Mouse (Mus musculus): ENCODE results near the gene Irs3. TPM values are rescaled to one million over a fixed set of nuclear protein-coding genes. Genes with fewer than 3 reads are reported as not detected.

The Irs3 gene
- polyA plus RNA-seq, 1 experiment from 2014 or later: 0.20 TPM

DNA sequence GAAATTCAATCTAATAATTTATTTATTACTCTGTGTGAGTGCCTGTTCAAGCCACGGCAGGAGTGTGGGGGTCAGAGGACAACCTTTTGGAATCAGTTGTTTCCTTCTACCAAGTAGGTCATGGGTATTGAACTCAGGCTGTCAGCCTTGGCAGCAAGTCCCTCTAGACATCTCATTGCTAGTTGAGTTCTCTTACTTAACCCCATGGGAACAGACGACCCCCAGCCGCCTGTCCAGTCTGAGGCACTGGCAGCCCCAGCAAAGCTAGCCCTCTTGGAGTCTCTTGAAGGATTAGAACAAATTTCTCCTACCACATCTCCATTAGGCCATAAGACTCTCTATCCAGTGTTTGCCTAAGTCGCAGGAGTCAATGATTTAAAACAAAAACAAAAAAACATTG, 34.2 kb upstream of the Irs3 start:
- no peak for ATAC-seq (ENCODE audit: insufficient number of reproducible peaks, low FRiP score)
- peaks cover 21% of the 10 kb centered on the region for H3K4me1 ChIP-seq (replicated peaks)
- H3K27ac ChIP-seq (ENCODE audit: poor library complexity, severe bottlenecking): no peak overlapping the region
- WGBS: 85% methylated on average over 4 of the region's 4 CpGs
- no peak overlapping the region for H3K4me3 ChIP-seq
- no peaks in the 10 kb centered on the region for H3K27me3 ChIP-seq (replicated peaks)
- no peak overlapping the region for H3K4me2 ChIP-seq
- peaks cover 7% of the 10 kb centered on the region; the same call in 1 of the 2 replicates for H3K36me3 ChIP-seq
- H3K9ac ChIP-seq: no peak overlapping the region
- H3K9me3 ChIP-seq (replicated peaks): no peaks in the 10 kb centered on the region

DNA sequence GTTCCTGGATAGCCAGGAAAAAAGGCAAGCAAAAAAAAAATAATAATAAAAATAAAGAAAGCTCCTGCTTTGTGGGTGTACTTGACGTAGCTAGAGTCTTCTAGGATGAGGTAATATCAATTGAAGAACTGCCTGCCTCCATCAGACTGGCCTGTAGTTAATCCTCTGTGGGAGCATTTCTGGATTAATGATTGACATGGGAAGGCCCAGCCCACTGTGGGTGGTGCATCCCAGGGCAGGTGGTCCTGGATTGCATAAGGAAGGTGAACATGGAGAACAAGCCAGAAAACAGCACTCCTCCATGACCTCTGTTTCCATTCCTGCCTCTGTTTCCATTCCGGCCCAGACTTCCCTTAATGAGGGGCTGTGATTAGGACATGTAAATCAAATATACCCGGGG, 33.2 kb upstream of the Irs3 start:
- Histone ChIP-seq H3K9me3 (replicated peaks) (no peaks in the 10 kb centered on the region), H3K36me3 (peaks cover 7% of the 10 kb centered on the region; the same call in 1 of the 2 replicates), H3K27ac (ENCODE audit: poor library complexity, severe bottlenecking) (no peak overlapping the region), H3K9ac (no peak overlapping the region), H3K27me3 (replicated peaks) (no peaks in the 10 kb centered on the region), H3K4me1 (replicated peaks) (peaks cover 20% of the 10 kb centered on the region), H3K4me3 (no peak overlapping the region), H3K4me2 (no peak overlapping the region)
- no peak for ATAC-seq (ENCODE audit: insufficient number of reproducible peaks, low FRiP score)
- 85% methylated on average over 3 of the region's 3 CpGs for WGBS

DNA sequence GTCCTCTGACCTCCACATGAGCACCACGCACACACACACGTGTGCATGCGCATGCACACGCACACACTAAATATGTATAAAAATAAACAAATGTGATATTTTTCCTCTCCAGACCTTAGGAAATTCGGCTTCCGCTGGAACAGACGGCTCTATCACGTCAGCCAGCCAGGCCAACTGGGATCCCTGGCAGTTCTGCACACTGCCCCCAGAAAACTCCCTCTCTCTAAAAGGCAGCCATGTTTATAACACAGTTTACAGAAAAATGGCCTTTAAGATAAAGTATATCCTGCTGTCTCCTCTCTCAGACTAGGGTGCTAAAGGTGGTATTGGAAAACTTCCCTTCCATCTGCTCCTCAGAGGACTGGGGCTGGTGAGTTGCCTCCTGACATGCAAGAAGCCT, 32.3 kb upstream of the Irs3 start:
- 95% methylated on average over 8 of the region's 8 CpGs for WGBS
- Histone ChIP-seq H3K27me3 (replicated peaks) (no peaks in the 10 kb centered on the region), H3K9ac (no peak overlapping the region), H3K4me1 (replicated peaks) (peaks cover 17% of the 10 kb centered on the region), H3K4me2 (no peak overlapping the region), H3K9me3 (replicated peaks) (no peaks in the 10 kb centered on the region), H3K36me3 (peaks cover 7% of the 10 kb centered on the region; the same call in 1 of the 2 replicates), H3K4me3 (no peak overlapping the region), H3K27ac (ENCODE audit: poor library complexity, severe bottlenecking) (no peak overlapping the region)
- no peak for ATAC-seq (ENCODE audit: insufficient number of reproducible peaks, low FRiP score)

DNA sequence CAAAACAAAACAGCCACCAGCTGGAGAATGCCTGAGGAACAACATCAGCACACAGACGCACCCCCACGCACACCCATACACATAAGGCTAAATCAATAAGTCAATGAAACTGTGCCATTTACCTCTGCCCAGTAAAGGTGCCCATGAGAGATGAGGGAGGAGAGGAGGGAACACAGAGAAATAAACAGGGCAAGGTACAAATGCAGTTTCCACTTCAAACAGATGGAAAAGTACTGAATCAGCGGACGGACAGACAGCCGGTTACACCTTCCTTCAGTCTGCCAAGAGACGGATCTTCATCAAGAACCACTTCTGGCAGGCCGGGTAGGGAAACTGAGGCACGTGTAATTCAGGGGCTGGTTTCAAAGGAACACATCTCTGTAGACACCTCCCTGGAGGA, 29.3 kb upstream of the Irs3 start:
- Histone ChIP-seq H3K36me3 (peaks cover 4% of the 10 kb centered on the region; the same call in 1 of the 2 replicates), H3K27me3 (replicated peaks) (no peaks in the 10 kb centered on the region), H3K9me3 (replicated peaks) (no peaks in the 10 kb centered on the region), H3K27ac (ENCODE audit: poor library complexity, severe bottlenecking) (no peak overlapping the region), H3K4me1 (replicated peaks) (peaks cover 26% of the 10 kb centered on the region), H3K4me3 (no peak overlapping the region), H3K4me2 (no peak overlapping the region), H3K9ac (no peak overlapping the region)
- ATAC-seq (ENCODE audit: insufficient number of reproducible peaks, low FRiP score): no peak
- WGBS: 93% methylated on average over 8 of the region's 8 CpGs

DNA sequence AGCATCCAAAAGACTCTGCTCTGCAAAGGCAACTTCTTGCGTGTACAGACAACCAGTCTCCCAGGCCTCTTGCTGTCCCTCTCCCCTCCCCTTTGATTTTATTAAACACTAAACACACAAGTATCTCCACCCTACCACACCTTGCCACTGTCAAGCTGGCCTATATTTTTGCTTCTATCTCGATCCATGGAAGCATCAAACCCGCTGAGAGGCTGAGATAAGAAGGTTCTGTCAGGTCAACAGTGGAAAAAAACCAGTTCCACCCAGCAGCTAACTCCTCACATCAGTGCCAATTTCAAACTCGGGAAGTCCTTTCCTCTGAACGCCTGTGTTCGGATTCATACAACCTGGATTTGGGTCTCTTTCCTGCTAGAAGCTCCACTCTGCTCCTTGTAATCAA, 27.5 kb upstream of the Irs3 start:
- ATAC-seq (ENCODE audit: insufficient number of reproducible peaks, low FRiP score): no peak
- Histone ChIP-seq H3K9me3 (replicated peaks) (no peaks in the 10 kb centered on the region), H3K9ac (no peak overlapping the region), H3K4me3 (no peak overlapping the region), H3K27me3 (replicated peaks) (no peaks in the 10 kb centered on the region), H3K4me2 (no peak overlapping the region), H3K36me3 (peaks cover 4% of the 10 kb centered on the region; the same call in 1 of the 2 replicates), H3K27ac (ENCODE audit: poor library complexity, severe bottlenecking) (no peak overlapping the region), H3K4me1 (replicated peaks) (peaks cover 35% of the 10 kb centered on the region)
- 74% methylated on average over 6 of the region's 6 CpGs for WGBS

DNA sequence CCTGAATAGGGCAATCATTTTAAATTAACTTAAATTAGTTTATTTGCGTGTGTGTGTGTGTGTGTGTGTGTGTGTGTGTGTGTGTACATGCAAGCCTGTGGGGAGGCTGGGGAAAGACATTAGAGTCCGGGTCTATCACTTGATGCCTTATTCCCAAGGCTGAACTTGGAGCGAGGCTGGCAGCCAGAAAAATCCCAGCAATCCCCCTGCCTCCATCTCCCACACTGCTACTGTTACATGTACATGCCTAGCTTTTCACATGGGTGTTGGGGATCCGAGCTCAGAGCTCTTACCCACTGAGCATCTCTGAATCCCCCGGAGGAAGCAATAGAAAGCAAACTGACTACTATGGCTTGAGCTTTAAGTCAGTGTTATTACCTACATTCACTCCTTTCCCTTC, 26.8 kb upstream of the Irs3 start:
- ATAC-seq (ENCODE audit: insufficient number of reproducible peaks, low FRiP score): no peak
- Histone ChIP-seq H3K27me3 (replicated peaks) (no peaks in the 10 kb centered on the region), H3K4me2 (no peak overlapping the region), H3K4me1 (replicated peaks) (peaks cover 35% of the 10 kb centered on the region), H3K9me3 (replicated peaks) (no peaks in the 10 kb centered on the region), H3K9ac (no peak overlapping the region), H3K27ac (ENCODE audit: poor library complexity, severe bottlenecking) (peak overlapping the region; percentile 91), H3K36me3 (peaks cover 9% of the 10 kb centered on the region), H3K4me3 (no peak overlapping the region)
- WGBS: 81% methylated on average over 5 of the region's 5 CpGs

DNA sequence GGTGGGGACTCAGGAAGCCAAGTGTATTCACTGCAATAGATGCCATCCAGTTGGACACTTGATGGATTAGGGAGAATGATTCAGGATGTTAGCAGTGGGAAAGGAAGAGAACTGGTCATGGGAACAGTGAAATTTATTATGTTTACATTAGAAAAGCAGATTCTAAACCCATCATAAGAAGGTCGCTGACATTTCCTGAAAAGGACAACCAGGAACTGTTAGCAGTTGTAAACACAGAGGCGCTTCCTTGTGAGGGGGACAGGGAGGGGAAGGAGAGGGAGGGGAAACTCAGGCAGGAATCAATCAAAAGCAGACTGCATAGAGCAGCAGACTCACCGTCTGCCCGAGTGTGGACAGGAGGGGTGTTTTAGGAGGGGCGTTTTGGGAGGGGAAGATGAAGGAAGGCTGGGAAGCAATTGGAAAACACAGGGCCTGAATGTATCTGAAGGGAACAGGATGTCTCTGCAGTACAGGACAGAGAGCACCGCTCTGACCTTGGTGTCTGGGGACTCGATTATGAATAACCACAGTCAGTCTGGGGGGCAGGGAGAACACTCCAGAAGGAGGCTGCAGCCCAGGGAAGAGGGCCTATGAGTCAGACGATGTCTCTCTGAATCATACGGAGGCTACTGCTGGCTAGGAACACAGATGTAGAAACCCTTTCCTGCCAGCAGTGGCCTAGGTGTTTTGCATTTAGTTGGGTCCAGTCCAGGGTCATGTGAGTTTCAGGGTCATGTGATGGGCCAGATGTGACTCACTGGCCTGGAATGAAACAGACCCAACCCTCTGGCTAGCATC, 26.1 kb upstream of the Irs3 start:
- WGBS: 12% methylated on average over 9 of the region's 9 CpGs
- peak overlapping the region; percentile 42 for H3K4me2 ChIP-seq
- H3K27me3 ChIP-seq (replicated peaks): no peaks in the 10 kb centered on the region
- peak overlapping the region; percentile 52; the same call in 1 of the 2 replicates for H3K9ac ChIP-seq
- no peak overlapping the region for H3K4me3 ChIP-seq
- ATAC-seq (ENCODE audit: insufficient number of reproducible peaks, low FRiP score): peak; percentile 74
- peaks cover 35% of the 10 kb centered on the region for H3K4me1 ChIP-seq (replicated peaks)
- no peaks in the 10 kb centered on the region for H3K9me3 ChIP-seq (replicated peaks)
- peak overlapping the region; percentile 91 for H3K27ac ChIP-seq (ENCODE audit: poor library complexity, severe bottlenecking)
- H3K36me3 ChIP-seq: peaks cover 10% of the 10 kb centered on the region

DNA sequence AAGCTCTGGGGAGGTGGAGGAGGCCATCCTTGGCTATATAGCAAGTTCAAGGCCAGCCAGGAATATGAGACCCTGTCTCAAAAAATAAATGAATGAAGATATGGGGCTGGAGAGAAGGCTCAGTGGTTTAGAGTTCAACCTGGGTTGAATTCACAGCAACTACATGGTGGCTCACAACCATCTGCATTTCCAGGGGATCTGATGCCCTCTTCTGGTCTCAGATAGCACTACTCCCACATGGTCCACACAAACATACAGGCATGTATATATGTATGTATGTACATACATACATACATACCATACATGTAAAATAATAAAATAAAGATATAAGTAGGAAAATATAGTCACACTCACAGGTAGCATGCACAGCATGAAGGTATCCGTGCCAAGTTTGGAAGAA, 24.7 kb upstream of the Irs3 start:
- H3K27me3 ChIP-seq (replicated peaks): no peaks in the 10 kb centered on the region
- H3K36me3 ChIP-seq: peaks cover 22% of the 10 kb centered on the region
- whole genome bisulfite sequencing: 90% methylated on average over 1 of the region's 1 CpGs
- ATAC-seq (ENCODE audit: insufficient number of reproducible peaks, low FRiP score): no peak
- H3K4me1 ChIP-seq (replicated peaks): peaks cover 35% of the 10 kb centered on the region
- H3K4me2 ChIP-seq: no peak overlapping the region
- H3K9me3 ChIP-seq (replicated peaks): no peaks in the 10 kb centered on the region
- no peak overlapping the region for H3K4me3 ChIP-seq
- H3K27ac ChIP-seq (ENCODE audit: poor library complexity, severe bottlenecking): no peak overlapping the region
- H3K9ac ChIP-seq: no peak overlapping the region

DNA sequence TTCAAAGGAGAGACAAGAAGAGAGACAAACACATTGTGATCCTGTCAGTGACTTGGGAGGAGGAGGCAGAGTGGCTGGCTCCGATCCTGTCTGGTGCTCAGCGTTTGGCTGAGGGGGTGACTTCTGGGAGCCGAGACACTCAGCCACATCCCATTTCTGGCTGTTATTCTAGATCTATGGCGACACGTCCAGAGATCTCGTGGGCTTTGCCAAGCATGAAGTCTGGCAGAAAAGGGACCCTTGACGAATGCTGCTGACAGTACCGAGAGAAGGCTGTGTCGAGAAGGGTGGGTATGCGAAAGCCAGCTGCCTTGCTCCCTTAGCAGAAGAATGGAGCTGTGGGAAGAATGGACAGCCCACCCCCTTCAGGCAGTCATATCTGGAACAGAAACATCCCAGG, 23.5 kb upstream of the Irs3 start:
- WGBS: 46% methylated on average over 10 of the region's 10 CpGs
- Histone ChIP-seq H3K4me2 (peak overlapping the region; percentile 18; the same call in 1 of the 2 replicates), H3K4me1 (replicated peaks) (peaks cover 35% of the 10 kb centered on the region), H3K9me3 (replicated peaks) (no peaks in the 10 kb centered on the region), H3K9ac (peak overlapping the region; percentile 36), H3K27me3 (replicated peaks) (no peaks in the 10 kb centered on the region), H3K4me3 (no peak overlapping the region), H3K27ac (ENCODE audit: poor library complexity, severe bottlenecking) (peak overlapping the region; percentile 55; the same call in 1 of the 2 replicates), H3K36me3 (peaks cover 35% of the 10 kb centered on the region)
- no peak for ATAC-seq (ENCODE audit: insufficient number of reproducible peaks, low FRiP score)

DNA sequence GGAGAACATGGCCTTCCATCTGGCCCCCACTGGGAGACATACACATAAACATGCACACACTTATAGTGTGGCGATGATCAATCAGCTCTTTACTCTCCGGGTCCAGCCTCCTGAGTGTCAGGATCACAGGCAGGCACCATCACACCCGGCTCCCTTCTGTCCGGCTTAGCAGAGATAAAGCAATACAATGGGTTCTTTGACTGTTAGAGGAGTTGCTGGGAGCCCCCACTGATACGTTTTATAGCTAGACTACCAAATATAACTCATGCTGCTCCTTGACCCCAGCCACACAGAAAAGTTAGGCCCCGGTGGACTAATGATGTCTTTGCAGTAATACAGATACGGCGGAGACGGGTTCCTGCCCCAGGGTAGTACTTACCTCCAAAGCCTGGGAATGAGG, 17.5 kb upstream of the Irs3 start:
- ATAC-seq (ENCODE audit: insufficient number of reproducible peaks, low FRiP score): no peak
- Histone ChIP-seq H3K4me2 (no peak overlapping the region), H3K27me3 (replicated peaks) (no peaks in the 10 kb centered on the region), H3K27ac (ENCODE audit: poor library complexity, severe bottlenecking) (0 out of 2 replicates have a peak overlapping the region, but pooled peaks have one; percentile 23), H3K4me3 (no peak overlapping the region), H3K4me1 (replicated peaks) (0 out of 2 replicates have a peak, but pooled peaks cover 8% of the 10 kb centered on the region), H3K36me3 (peaks cover 83% of the 10 kb centered on the region), H3K9me3 (replicated peaks) (no peaks in the 10 kb centered on the region; the same call in 1 of the 2 replicates), H3K9ac (no peak overlapping the region; the same call in 1 of the 2 replicates)
- 67% methylated on average over 9 of the region's 9 CpGs for WGBS

DNA sequence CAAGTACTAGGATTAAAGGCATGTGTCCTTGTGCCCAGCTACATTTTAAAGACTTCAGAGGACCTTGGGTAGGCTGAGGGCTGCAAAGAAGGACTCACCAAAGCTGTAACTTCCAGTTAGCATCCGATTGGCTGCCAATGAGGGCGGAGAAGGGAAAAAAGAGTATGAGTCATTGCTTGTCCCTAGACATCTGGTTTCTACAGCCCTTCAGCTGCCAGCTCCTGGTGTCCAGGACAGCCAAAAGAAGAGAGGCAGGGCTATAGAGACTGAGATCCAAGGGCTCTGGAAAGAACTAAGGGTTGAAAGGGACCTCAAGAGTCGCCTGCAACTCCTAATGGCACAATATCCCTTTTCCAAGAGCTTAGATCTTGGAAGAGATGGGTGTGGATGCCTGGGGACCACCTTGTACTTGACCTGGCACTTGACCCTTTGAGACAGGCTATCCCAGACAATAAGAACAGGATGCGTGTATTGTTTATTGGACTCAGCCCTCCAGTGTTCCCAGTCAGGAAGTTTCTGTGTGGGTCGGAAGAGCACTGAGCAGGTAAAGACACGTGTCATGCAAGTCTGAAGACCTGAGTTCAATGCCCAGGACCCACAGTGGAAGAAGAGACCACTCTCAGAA, 14.7 kb upstream of the Irs3 start:
- ATAC-seq (ENCODE audit: insufficient number of reproducible peaks, low FRiP score): no peak
- Histone ChIP-seq H3K9me3 (replicated peaks) (no peaks in the 10 kb centered on the region; the same call in 1 of the 2 replicates), H3K27ac (ENCODE audit: poor library complexity, severe bottlenecking) (no peak overlapping the region), H3K9ac (no peak overlapping the region), H3K36me3 (peaks cover 63% of the 10 kb centered on the region), H3K4me2 (no peak overlapping the region), H3K27me3 (replicated peaks) (no peaks in the 10 kb centered on the region), H3K4me3 (no peak overlapping the region), H3K4me1 (replicated peaks) (0 out of 2 replicates have a peak, but pooled peaks cover 8% of the 10 kb centered on the region)
- 76% methylated on average over 6 of the region's 6 CpGs for WGBS
